In the genomic region with DNA sequence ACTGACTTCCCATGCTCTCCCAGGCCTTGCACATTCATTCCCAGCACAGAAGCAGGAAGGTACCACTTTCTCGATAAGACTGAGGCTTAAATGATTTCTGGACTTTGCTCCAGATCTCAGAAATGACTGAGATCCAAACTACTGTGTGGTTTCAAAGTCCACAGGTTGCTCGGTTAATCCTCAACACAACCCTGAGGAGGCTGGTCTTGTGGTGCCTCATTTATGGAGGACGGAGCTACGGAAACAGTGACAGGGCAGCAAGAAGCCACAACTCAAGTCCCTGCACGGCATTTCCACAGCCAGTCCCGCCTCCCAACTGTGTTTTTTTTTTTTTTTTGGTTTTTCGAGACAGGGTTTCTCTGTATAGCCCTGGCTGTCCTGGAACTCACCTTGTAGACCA, we compare ENCODE assay signal across 35 mouse cellular contexts. TPM values are rescaled to one million over a fixed set of nuclear protein-coding genes. Genes with fewer than 3 reads are reported as not detected.
DNase-seq lines count a peak whose midpoint lies in the region; ATAC-seq and TF ChIP-seq lines count a peak whose summit lies in the region.
"Had no signal": no experiment of that assay in that cellular context is flagged by ENCODE, and none has a peak within 500 bp of the region (broad histone marks: within the 10 kb centered on the region; RNA-seq: fewer than 3 reads in every experiment).

No protein-coding gene starts in this region.

- no peaks in the 10 kb centered on the region for H3K9me3 ChIP-seq in kidney, embryonic 16.5 days (ENCODE audit: low read length)
- no peaks in the 10 kb centered on the region for H3K9me3 ChIP-seq in intestine, embryonic 16.5 days (ENCODE audit: control insufficient read depth, low read length)
- H3K9me3 ChIP-seq: embryonic facial prominence, embryonic 13.5 days; heart, embryonic 10.5 days; limb, embryonic 13.5 days; liver, embryonic 13.5 days; megakaryocyte, embryonic 14.5 days; midbrain, embryonic 15.5 days; neural tube, embryonic 13.5 days had no signal

- intact Hi-C loops in gastrocnemius, postnatal 36 days (cut with DNase I): no loop called here

- no peak overlapping the region for H3K9ac ChIP-seq in kidney, embryonic 16.5 days (replicated peaks; ENCODE audit: low read length)
- H3K9ac ChIP-seq in intestine, embryonic 16.5 days (ENCODE audit: low read depth, low read length): no peak overlapping the region
- H3K9ac ChIP-seq: embryonic facial prominence, embryonic 13.5 days; hindbrain, embryonic 14.5 days; limb, embryonic 13.5 days; liver, embryonic 13.5 days; lung, embryonic 14.5 days; midbrain, embryonic 15.5 days; neural tube, embryonic 13.5 days had no signal

- ATAC-seq in kidney, embryonic 16.5 days (ENCODE audit: low FRiP score, low TSS enrichment): 0 out of 2 replicates have a peak, but pooled peaks have one; percentile 39
- ATAC-seq in intestine, embryonic 16.5 days: peak; percentile 92
- ATAC-seq: activated CD4-positive, CD25-positive, alpha-beta regulatory T cell, adult 4 months; forebrain, embryonic 14.5 days; inflammation-experienced regulatory T-cells, adult 6 months; midbrain, embryonic 15.5 days had no signal

- TF ChIP-seq CTCF in small intestine, adult 2 months (IDR thresholded peaks at IDR 0.05; ENCODE audit: extremely low read depth, insufficient read length, insufficient replicate concordance, low read depth, low read length): no peak

- 72% methylated on average over 7 of the region's 7 CpGs for WGBS in kidney, embryonic 16.5 days
- WGBS in intestine, embryonic 16.5 days: 58% methylated on average over 7 of the region's 7 CpGs
- 22% methylated on average over 7 of the region's 7 CpGs for WGBS in small intestine, adult 2 months

- H3K27me3 ChIP-seq in kidney, embryonic 16.5 days (ENCODE audit: insufficient read depth, low read length): no peaks in the 10 kb centered on the region
- H3K27me3 ChIP-seq in intestine, embryonic 16.5 days (replicated peaks; ENCODE audit: control insufficient read depth, insufficient read depth, low read length): no peaks in the 10 kb centered on the region
- no peaks in the 10 kb centered on the region for H3K27me3 ChIP-seq in small intestine, adult 2 months (ENCODE audit: control insufficient read depth, insufficient read depth, low read length)
- H3K27me3 ChIP-seq: embryonic facial prominence, embryonic 13.5 days; limb, embryonic 13.5 days; liver, embryonic 13.5 days; midbrain, embryonic 15.5 days; neural tube, embryonic 13.5 days had no signal

- H3K4me3 ChIP-seq in kidney, embryonic 16.5 days (ENCODE audit: low read length): no peak overlapping the region
- no peak overlapping the region for H3K4me3 ChIP-seq in intestine, embryonic 16.5 days (ENCODE audit: low read length)
- H3K4me3 ChIP-seq in small intestine, adult 2 months (ENCODE audit: low read depth, low read length): 0 out of 2 replicates have a peak overlapping the region, but pooled peaks have one; percentile 2
- H3K4me3 ChIP-seq: embryonic facial prominence, embryonic 13.5 days; heart, embryonic 10.5 days; limb, embryonic 13.5 days; liver, embryonic 13.5 days; megakaryocyte, embryonic 14.5 days; midbrain, embryonic 15.5 days; myocyte; neural tube, embryonic 13.5 days had no signal

- H3K36me3 ChIP-seq in kidney, embryonic 16.5 days (ENCODE audit: insufficient read depth, low read length): no peaks in the 10 kb centered on the region
- no peaks in the 10 kb centered on the region for H3K36me3 ChIP-seq in intestine, embryonic 16.5 days (ENCODE audit: control insufficient read depth, insufficient read depth, low read length)
- H3K36me3 ChIP-seq in small intestine, adult 2 months (ENCODE audit: control insufficient read depth, insufficient read depth, low read length): no peaks in the 10 kb centered on the region
- H3K36me3 ChIP-seq: embryonic facial prominence, embryonic 13.5 days; heart, embryonic 10.5 days; limb, embryonic 13.5 days; liver, embryonic 13.5 days; midbrain, embryonic 15.5 days; neural tube, embryonic 13.5 days had no signal

- H3K4me2 ChIP-seq in kidney, embryonic 16.5 days (replicated peaks; ENCODE audit: low read depth, low read length): no peak overlapping the region
- H3K4me2 ChIP-seq in intestine, embryonic 16.5 days (ENCODE audit: low read depth, low read length): 0 out of 2 replicates have a peak overlapping the region, but pooled peaks have one; percentile 4
- H3K4me2 ChIP-seq: embryonic facial prominence, embryonic 13.5 days; hindbrain, embryonic 14.5 days; limb, embryonic 13.5 days; liver, embryonic 13.5 days; lung, embryonic 14.5 days; midbrain, embryonic 15.5 days; neural tube, embryonic 13.5 days had no signal

- peaks cover 12% of the 10 kb centered on the region for H3K4me1 ChIP-seq in kidney, embryonic 16.5 days (ENCODE audit: insufficient read depth, low read length)
- peaks cover 14% of the 10 kb centered on the region; the same call in 1 of the 2 replicates for H3K4me1 ChIP-seq in intestine, embryonic 16.5 days (ENCODE audit: control insufficient read depth, insufficient read depth, low read length)
- peaks cover 28% of the 10 kb centered on the region for H3K4me1 ChIP-seq in small intestine, adult 2 months (ENCODE audit: control insufficient read depth, insufficient read depth, insufficient read length, low read length)
- H3K4me1 ChIP-seq: embryonic facial prominence, embryonic 13.5 days; megakaryocyte, embryonic 14.5 days; midbrain, embryonic 15.5 days; neural tube, embryonic 13.5 days had no signal

- DNase-seq in kidney, adult 18-20 months: no peak
- DNase-seq in spleen, postnatal 4 days (ENCODE audit: low spot score in 2 of 2): no peak
- DNase-seq in lung, postnatal 4 days: no peak
- DNase-seq in gastrocnemius, postnatal 36 days: no peak
- DNase-seq: adrenal gland, postnatal 10 days; B cell, adult 2 months; cerebellum, adult 2 months; cerebellum, postnatal 36 days; embryo, embryonic 11 days; heart, postnatal 4 days; layer of hippocampus, adult 9-11 months; liver, embryonic 13.5 days; lung, embryonic 14.5 days; retina, postnatal 1 day; right cerebral cortex, postnatal 25 days had no signal

- H3K27ac ChIP-seq in kidney, embryonic 16.5 days (ENCODE audit: low read length): 0 out of 2 replicates have a peak overlapping the region, but pooled peaks have one; percentile 6
- H3K27ac ChIP-seq in intestine, embryonic 16.5 days (ENCODE audit: low read length): peak overlapping the region; percentile 66
- peak overlapping the region; percentile 76 for H3K27ac ChIP-seq in small intestine, adult 2 months (ENCODE audit: insufficient read depth, low read depth, low read length)
- H3K27ac ChIP-seq: embryonic facial prominence, embryonic 13.5 days; heart, embryonic 10.5 days; hindbrain, embryonic 14.5 days; limb, embryonic 13.5 days; liver, embryonic 13.5 days; midbrain, embryonic 15.5 days; neural tube, embryonic 13.5 days had no signal

- TF ChIP-seq POLR2A in small intestine, adult 2 months (IDR thresholded peaks at IDR 0.05; ENCODE audit: low read depth, low read length): no peak

RNA-seq across cellular contexts. Expression of a gene that starts 43.2 kb away (rescaled TPM):
- polyA plus RNA-seq in kidney, embryonic 16.5 days (2015; fragmentation: Nextera tagmentation; extraction: Ambion mirVana): 0.65 and 0.76 TPM in 2 replicates
- polyA plus RNA-seq in intestine, embryonic 16.5 days (2015; fragmentation: Nextera tagmentation; extraction: Ambion mirVana): 0.23 and 0.43 TPM in 2 replicates
- polyA plus RNA-seq in small intestine, adult 2 months (2012; rRNA removed): 0.29 TPM in 1 of 2 replicates, not detected in the other
- total RNA-seq in gastrocnemius, postnatal 36 days (2021): not detected
- total RNA-seq: gastrocnemius, adult 8-10 months; granulocyte monocyte progenitor cell, adult 5-6 weeks; heart, postnatal 4 days; left cerebral cortex, adult 18-20 months had no signal
- polyA plus RNA-seq: activated CD4-positive, CD25-positive, alpha-beta regulatory T cell, adult 4 months; forebrain, embryonic 14.5 days; heart, embryonic 10.5 days; hindbrain, embryonic 14.5 days; inflammation-experienced regulatory T-cells, adult 6 months; liver, embryonic 13.5 days; lung, embryonic 14.5 days; midbrain, embryonic 15.5 days; spleen, adult 2 months; stomach, embryonic 14.5 days; urinary bladder, adult 2 months had no signal

RNA-seq across cellular contexts. Expression of a gene that starts 43.3 kb away (rescaled TPM):
- 2.4 and 2.6 TPM in 2 replicates for polyA plus RNA-seq in kidney, embryonic 16.5 days (2015; fragmentation: Nextera tagmentation; extraction: Ambion mirVana)
- 1.1 and 1.3 TPM in 2 replicates for polyA plus RNA-seq in intestine, embryonic 16.5 days (2015; fragmentation: Nextera tagmentation; extraction: Ambion mirVana)
- 12.2 and 15.8 TPM in 2 replicates for polyA plus RNA-seq in small intestine, adult 2 months (2012; rRNA removed)
- 1 to 10 TPM in 1 of 2 experiments, under 1 TPM in 1; 0.99 to 1.7 TPM for total RNA-seq in gastrocnemius, postnatal 36 days (2021)
- total RNA-seq: granulocyte monocyte progenitor cell, adult 5-6 weeks had no signal
- polyA plus RNA-seq: forebrain, embryonic 14.5 days had no signal

Comparison
In these comparisons a context has a peak if more than half of its experiments do, and no peak if none do; other contexts are left out.
1. H3K27ac ChIP-seq: peak in every context shown above with its lines; median percentile 76 in small intestine, adult 2 months; 66 in intestine, embryonic 16.5 days; 6 in kidney, embryonic 16.5 days.